Mouse (Mus musculus): Measurements from ENCODE around the gene Desi1.

GRCm38 (mm10) chr15:81967821-81968220 is 65.8 kb downstream of the Desi1 start:
- TF ChIP-seq CTCF (IDR thresholded peaks at IDR 0.05; ENCODE audit: low read depth): no peak
- TF ChIP-seq EP300 (IDR thresholded peaks at IDR 0.05; ENCODE audit: low read depth): no peak
